2 mouse cellular contexts compared by ENCODE assay signal in the genomic region with DNA sequence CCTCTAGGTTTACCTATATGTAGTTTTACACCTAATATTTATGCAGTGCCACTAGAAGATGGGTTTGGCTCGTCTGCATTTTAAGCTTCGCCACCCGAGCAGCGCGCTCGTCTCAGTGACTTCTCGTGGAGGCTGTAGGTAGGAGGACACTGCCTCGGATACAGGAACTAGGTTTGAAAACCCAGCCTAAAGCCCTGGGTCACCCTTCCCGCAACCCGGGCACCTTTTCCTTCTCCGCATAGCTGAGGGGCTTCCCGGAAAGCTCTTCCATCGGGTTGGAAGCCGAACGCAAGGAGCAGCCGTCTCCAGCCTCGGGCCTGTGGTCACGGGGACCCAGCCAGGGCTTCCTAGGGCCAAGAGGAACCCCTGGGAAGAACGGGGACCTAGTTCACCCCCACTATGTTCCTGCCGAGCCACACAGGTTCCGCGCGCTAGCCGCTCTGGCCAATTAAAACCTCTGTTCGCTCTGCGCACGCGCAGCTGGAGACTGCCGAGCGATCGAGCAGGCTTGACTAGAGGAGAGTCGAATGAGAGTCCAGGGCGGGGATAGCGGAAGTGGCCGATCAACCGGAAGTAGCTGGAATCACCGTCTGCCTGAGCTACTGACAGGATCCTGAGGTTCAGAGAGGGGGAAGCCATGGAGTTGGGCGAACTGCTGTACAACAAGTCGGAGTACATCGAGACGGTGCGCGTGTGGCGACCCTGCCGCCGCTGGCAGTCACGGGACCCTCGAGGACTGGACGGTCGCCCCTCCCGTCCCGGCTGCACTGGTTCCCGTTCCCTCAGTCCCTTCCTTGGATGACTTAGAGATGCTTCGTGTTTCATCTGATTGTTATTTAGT.
TF ChIP-seq lines count a peak whose summit lies in the region.

Gene Palb2 (minus strand): TSS at position 489 of the 841 bp plus-strand sequence.
Gene Dctn5 (plus strand): TSS at position 545 of the 841 bp plus-strand sequence.

TF ChIP-seq in C2C12, 6 proteins besides CTCF, POLR2A, EP300 and RAD21 (continued from another document):
- TF ChIP-seq USF1 (IDR thresholded peaks at IDR 0.05; ENCODE audit: low read depth): no peak

TF ChIP-seq in myocyte, 11 proteins besides CTCF, POLR2A, EP300 and RAD21 (continued from another document):
- TF ChIP-seq TCF12 (IDR thresholded peaks at IDR 0.05; ENCODE audit: insufficient read depth, poor library complexity, severe bottlenecking): no peak
- TF ChIP-seq E2F4 (IDR thresholded peaks at IDR 0.05; ENCODE audit: insufficient read depth): peak; percentile 98
- no peak for TF ChIP-seq REST (IDR thresholded peaks at IDR 0.05; ENCODE audit: insufficient read depth, insufficient read length)
- peak in 1 of 3 experiments; percentile 7 for TF ChIP-seq MYOD1 (IDR thresholded peaks at IDR 0.05; ENCODE audit: control insufficient read depth in 1 of 3, insufficient read length in 2 of 3, low read depth in 2 of 3)
- TF ChIP-seq TCF3 (IDR thresholded peaks at IDR 0.05; ENCODE audit: insufficient read length, low read depth): no peak
- TF ChIP-seq MYOG (IDR thresholded peaks at IDR 0.05; ENCODE audit: control insufficient read depth in 1 of 3, insufficient read depth in 1 of 3, insufficient read length in 2 of 3, low read depth in 2 of 3): peak in 1 of 3 experiments; percentile 18
- TF ChIP-seq CEBPB (IDR thresholded peaks at IDR 0.05; ENCODE audit: insufficient read depth, poor library complexity, severe bottlenecking): no peak
- peak; percentile 91 for TF ChIP-seq SRF (IDR thresholded peaks at IDR 0.05; ENCODE audit: control insufficient read depth, insufficient read length, low read depth)
- no peak for TF ChIP-seq USF1 (IDR thresholded peaks at IDR 0.05; ENCODE audit: low read depth)
